Mouse (Mus musculus) bone marrow, adult 2 months (tissue): ENCODE measurements at regions not wholly inside any gene's neighbourhood (a gene's known extent, or its start where the extent isn't known, plus 50 kb on each side); places are given as distances from the start of the nearest gene placed in this dataset.
"Not testable (repeated sequence)": the region's sequence is repeated elsewhere in the genome, so short reads cannot be mapped to it uniquely, and the experiment has no call there.

Source experiments
- H3K27ac ChIP-seq: fragments of 200-500 bp; 2 replicates; pipeline ENCODE4 v1.5.1; 2012; ENCODE audit warnings: low read depth, mild to moderate bottlenecking, control low read depth, inconsistent platforms, low read length; ENCODE audit not compliant: control insufficient read depth, poor library complexity, insufficient read depth
- H3K4me1 ChIP-seq: fragments of 200-500 bp; 2 replicates; pipeline ENCODE4 v1.6.1; 2011; ENCODE audit warnings: low read length; ENCODE audit not compliant: control insufficient read depth, insufficient read depth
- H3K4me3 ChIP-seq: fragments of 200-500 bp; replicated peaks from 2 replicates; pipeline ENCODE3; 2011; ENCODE audit warnings: mild to moderate bottlenecking, low read depth, low read length, control low read depth; ENCODE audit not compliant: control insufficient read depth
- CTCF ChIP-seq: fragments of 200-500 bp; IDR thresholded peaks from 2 replicates; pipeline ENCODE4 v1.5.1; 2011; ENCODE audit warnings: low read length, control low read depth; ENCODE audit not compliant: control insufficient read depth, insufficient read depth
- POLR2A ChIP-seq: fragments of 200-500 bp; IDR thresholded peaks from 2 replicates; pipeline ENCODE4 v1.6.1; 2011; ENCODE audit warnings: low read depth, mild to moderate bottlenecking, control low read depth, low read length, borderline replicate concordance; ENCODE audit not compliant: control insufficient read depth
- WGBS: fragments of 180-500 bp; shearing (Covaris S2); methylation state at CpG from one replicate; pipeline ENCODE4 v1.1.7; 2018; 5-methylcytosine and 5-hydroxymethylcytosine counted together

DNA sequence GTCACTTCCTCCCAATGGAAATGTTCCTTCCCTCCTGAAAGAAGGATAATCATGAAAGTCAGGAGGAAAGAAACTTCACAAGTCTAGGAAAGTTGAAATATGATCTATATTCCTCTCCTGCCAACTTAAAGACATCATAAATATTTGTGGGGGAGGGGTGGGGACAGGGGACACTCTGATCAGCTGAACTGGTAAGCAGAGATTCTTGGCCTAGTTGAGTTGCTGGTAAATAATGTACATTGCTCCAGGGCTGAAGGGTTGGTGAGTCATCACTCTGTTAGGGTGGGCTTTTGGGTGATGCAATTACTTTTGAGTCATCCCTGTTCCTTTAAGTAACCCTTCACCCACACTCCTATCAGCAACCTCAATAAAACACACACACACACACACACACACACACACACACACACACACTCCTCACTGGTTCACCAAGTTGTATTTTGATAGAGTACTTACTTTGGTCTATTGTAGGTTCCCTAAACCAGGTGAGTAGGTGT lies 56.0 kb downstream of the Ccdc71l start:
- TF ChIP-seq POLR2A (no peak), CTCF (no peak)
- H3K4me1 ChIP-seq = no peaks in the 10 kb centered on the region
- no peak overlapping the region for H3K27ac ChIP-seq
- no peak overlapping the region for H3K4me3 ChIP-seq

GRCm38 (mm10) chr12:32435126-32435525 lies 56.6 kb downstream of the Ccdc71l start:
- TF ChIP-seq POLR2A (no peak), CTCF (no peak)
- WGBS = 21% methylated on average over 1 of the region's 1 CpGs

DNA sequence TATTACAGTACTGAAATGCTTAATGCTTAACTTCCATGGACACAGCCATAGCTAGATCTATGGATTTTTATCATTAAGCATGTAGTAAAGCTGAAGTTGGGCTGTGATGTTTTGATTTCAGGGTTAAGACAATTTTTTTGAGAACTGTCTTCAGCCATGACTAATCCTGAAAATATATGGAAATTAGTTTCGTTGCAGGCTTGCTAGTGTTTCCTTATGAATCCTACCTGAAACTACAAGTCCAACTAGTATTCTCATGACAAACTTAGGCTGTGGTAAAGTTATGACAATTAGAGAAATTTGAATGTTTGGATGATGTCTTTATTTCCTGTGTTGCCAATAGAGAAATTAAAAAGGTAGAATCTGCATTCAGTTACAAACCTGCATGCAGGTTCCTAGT lies 59.7 kb downstream of the Ccdc71l start:
- H3K4me1 ChIP-seq = no peaks in the 10 kb centered on the region
- TF ChIP-seq CTCF (no peak), POLR2A (no peak)
- H3K27ac ChIP-seq = no peak overlapping the region
- H3K4me3 ChIP-seq = no peak overlapping the region
- 57% methylated on average over 1 of the region's 1 CpGs for WGBS

More at GRCm38 (mm10) chr12:32435126-32435525, 56.6 kb downstream of the Ccdc71l start:
- no peak overlapping the region for H3K27ac ChIP-seq
- H3K4me1 ChIP-seq = no peaks in the 10 kb centered on the region
- no peak overlapping the region for H3K4me3 ChIP-seq

- Histone ChIP-seq H3K27ac (no peak overlapping the region), H3K4me3 (no peak overlapping the region), H3K4me1 (no peaks in the 10 kb centered on the region)
- 80% methylated on average over 4 of the region's 4 CpGs for WGBS
- TF ChIP-seq POLR2A (no peak), CTCF (no peak)
Observed at GRCm38 (mm10) chr12:32444770-32445169, 66.3 kb downstream of the Ccdc71l start.

- Histone ChIP-seq H3K4me3 (no peak overlapping the region), H3K4me1 (no peaks in the 10 kb centered on the region), H3K27ac (no peak overlapping the region)
- no peak for TF ChIP-seq POLR2A
- TF ChIP-seq CTCF = no peak
Observed at GRCm38 (mm10) chr12:32445874-32446273, 67.4 kb downstream of the Ccdc71l start.

DNA sequence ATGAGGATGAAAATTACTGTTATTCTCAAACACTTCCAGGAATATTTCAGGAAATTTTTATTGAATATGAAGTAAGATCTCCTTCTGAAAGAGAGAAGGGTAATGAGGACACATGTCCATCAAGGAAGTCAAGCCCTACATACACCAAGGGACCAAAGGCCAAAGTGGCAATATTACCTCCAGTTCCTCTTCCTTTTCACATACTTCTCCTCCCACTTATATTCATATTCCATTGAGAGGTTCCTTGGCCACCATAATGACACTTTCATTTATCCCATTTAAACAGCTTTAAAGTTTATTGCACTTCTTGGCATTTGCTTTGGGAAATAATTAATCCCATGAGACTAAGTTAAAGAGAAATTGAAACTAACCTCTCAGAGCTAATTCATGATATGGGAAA lies 70.9 kb downstream of the Ccdc71l start:
- no peak for TF ChIP-seq POLR2A
- no peak for TF ChIP-seq CTCF
- Histone ChIP-seq H3K4me1 (no peaks in the 10 kb centered on the region), H3K27ac (no peak overlapping the region), H3K4me3 (no peak overlapping the region)

GRCm38 (mm10) chr12:32451226-32451625 lies 72.7 kb downstream of the Ccdc71l start:
- no peak for TF ChIP-seq CTCF
- no peak for TF ChIP-seq POLR2A
- 70% methylated on average over 1 of the region's 1 CpGs for WGBS
- no peaks in the 10 kb centered on the region for H3K4me1 ChIP-seq

GRCm38 (mm10) chr12:32454794-32455193 lies 76.3 kb downstream of the Ccdc71l start:
- TF ChIP-seq CTCF (no peak), POLR2A (no peak)
- Histone ChIP-seq H3K4me1 (no peaks in the 10 kb centered on the region), H3K27ac (no peak overlapping the region), H3K4me3 (no peak overlapping the region)

More at GRCm38 (mm10) chr12:32451226-32451625, 72.7 kb downstream of the Ccdc71l start:
- no peak overlapping the region for H3K4me3 ChIP-seq
- H3K27ac ChIP-seq = no peak overlapping the region

GRCm38 (mm10) chr12:32455231-32455630 lies 76.7 kb downstream of the Ccdc71l start:
- not testable (repeated sequence) for H3K4me3 ChIP-seq, H3K27ac ChIP-seq, H3K4me1 ChIP-seq
- WGBS = 81% methylated on average over 3 of the region's 3 CpGs

- Histone ChIP-seq H3K4me3 (no peak overlapping the region), H3K27ac (no peak overlapping the region), H3K4me1 (no peaks in the 10 kb centered on the region)
- TF ChIP-seq POLR2A = no peak
Observed at GRCm38 (mm10) chr12:32455913-32456312, 77.4 kb downstream of the Ccdc71l start.
